Mouse (Mus musculus) E14TG2a.4 (cell line): ENCODE measurements around the gene Ica1l.
A peak's percentile ranks its signal among the peaks of the same experiment; 100 is the strongest.

Source experiments
- H3K27me3 ChIP-seq: 2 replicates; pipeline ENCODE4 v1.6.1; 2014; ENCODE audit warnings: low read length, control low read depth; ENCODE audit not compliant: insufficient read depth
- H3K36me3 ChIP-seq: 2 replicates; pipeline ENCODE4 v1.6.1; 2014; ENCODE audit warnings: low read length, control low read depth; ENCODE audit not compliant: insufficient read depth
- H3K4me1 ChIP-seq: replicated peaks from 2 replicates; pipeline ENCODE4 v1.6.1; 2014; ENCODE audit warnings: low read depth, low read length, control low read depth
- H3K4me3 ChIP-seq: replicated peaks from 2 replicates; pipeline ENCODE4 v1.5.1; 2014; ENCODE audit warnings: mild to moderate bottlenecking, low read length
- H3K9me3 ChIP-seq: 2 replicates; pipeline ENCODE4 v1.6.1; 2014; ENCODE audit warnings: low read length, control low read depth
- CTCF ChIP-seq: conservative IDR thresholded peaks from 2 replicates; pipeline ENCODE4 v1.5.1; 2014; ENCODE audit warnings: low read length
- NANOG ChIP-seq: IDR thresholded peaks from 2 replicates; pipeline ENCODE4 v1.6.1; 2014; ENCODE audit warnings: borderline replicate concordance, low read length, mixed read lengths
- POU5F1 ChIP-seq: IDR thresholded peaks from 2 replicates; pipeline ENCODE4 v1.6.1; 2014; ENCODE audit warnings: low read length, borderline replicate concordance

Ica1l gene

DNA sequence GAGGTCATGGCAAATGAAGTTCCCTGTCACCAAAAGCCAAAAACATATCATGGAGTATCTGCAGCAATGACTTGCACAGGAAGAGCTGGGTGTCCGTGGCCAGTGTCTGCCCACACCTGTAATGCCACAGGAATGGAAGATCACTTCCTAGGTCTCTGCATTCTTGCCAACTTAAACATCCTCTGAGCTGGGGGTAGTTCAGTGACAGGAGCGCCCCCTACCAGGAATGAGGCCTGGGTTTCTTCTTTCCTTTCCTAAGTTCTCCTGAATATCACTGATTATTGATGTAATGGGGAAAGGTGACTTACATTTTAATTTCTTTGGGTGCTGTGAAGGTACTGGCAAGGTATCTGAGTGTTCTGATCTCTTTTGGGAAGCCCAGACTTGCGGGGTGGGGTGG lies 47.3 kb downstream of the Ica1l start:
- TF ChIP-seq NANOG (no peak), CTCF (peak; percentile 37), POU5F1 (no peak)
- H3K9me3 ChIP-seq = no peaks in the 10 kb centered on the region
- no peaks in the 10 kb centered on the region; the same call in 1 of the 2 replicates for H3K27me3 ChIP-seq
- 0 out of 2 replicates have a peak, but pooled peaks cover 4% of the 10 kb centered on the region for H3K36me3 ChIP-seq
- H3K4me3 ChIP-seq = no peak overlapping the region
- H3K4me1 ChIP-seq = peaks cover 4% of the 10 kb centered on the region

DNA sequence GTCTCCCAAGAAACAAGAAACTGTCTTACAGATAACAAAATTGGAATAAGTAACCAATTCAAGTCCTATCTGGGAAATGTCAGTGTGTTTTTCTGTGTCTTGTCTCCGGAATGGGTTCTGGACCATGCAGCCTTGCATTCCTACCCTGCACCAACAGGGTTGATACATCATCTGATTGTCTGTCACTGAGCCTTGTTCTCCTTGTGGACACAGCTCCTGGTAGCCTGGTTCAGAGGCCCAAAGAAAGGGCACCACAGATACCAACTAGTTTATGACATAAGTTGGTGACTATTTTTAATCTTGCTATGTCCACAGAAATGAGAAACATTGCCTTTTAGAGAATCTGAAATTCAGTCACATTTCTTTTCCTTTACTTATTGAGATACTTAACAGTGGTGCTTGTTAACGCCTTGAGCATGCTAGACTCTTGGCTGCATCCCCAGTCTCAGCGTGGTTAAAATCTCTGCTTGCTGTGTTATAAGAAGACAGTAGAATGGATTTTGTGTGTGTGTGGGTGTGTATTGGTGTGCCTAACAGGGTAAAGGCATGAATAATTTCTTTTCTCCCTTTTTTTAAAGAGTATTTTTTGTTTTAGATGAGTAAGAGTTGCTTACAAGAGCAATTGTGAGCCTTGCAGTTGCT lies 55.5 kb downstream of the Ica1l start:
- TF ChIP-seq NANOG = no peak
- TF ChIP-seq POU5F1 = no peak
- TF ChIP-seq CTCF = no peak
- Histone ChIP-seq H3K9me3 (peaks cover 26% of the 10 kb centered on the region), H3K4me3 (no peak overlapping the region), H3K4me1 (no peaks in the 10 kb centered on the region), H3K36me3 (peaks cover 65% of the 10 kb centered on the region), H3K27me3 (no peaks in the 10 kb centered on the region)

DNA sequence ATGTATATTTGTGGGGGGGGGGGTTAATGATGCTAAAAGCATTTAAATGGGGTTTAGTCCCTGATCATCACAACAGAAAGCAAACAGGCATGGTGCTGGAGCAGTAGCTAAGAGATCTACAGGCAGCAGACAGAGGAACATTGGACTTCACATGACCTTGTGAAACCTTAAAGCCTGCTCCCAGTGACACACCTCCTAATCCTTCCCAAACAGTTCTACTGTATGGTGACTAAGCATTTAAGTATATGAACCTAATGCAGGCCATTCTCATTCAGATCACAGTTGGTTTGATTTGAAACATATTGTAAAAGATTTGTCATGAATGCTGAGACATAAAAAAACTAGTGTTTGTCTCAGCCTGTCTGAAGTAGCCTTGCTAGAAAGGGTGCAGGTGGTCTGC lies 56.4 kb downstream of the Ica1l start:
- no peak overlapping the region for H3K4me3 ChIP-seq
- no peak for TF ChIP-seq POU5F1
- TF ChIP-seq NANOG = no peak
- TF ChIP-seq CTCF = no peak
- H3K36me3 ChIP-seq = peaks cover 74% of the 10 kb centered on the region
- H3K27me3 ChIP-seq = no peaks in the 10 kb centered on the region
- no peaks in the 10 kb centered on the region for H3K4me1 ChIP-seq
- peaks cover 26% of the 10 kb centered on the region for H3K9me3 ChIP-seq

DNA sequence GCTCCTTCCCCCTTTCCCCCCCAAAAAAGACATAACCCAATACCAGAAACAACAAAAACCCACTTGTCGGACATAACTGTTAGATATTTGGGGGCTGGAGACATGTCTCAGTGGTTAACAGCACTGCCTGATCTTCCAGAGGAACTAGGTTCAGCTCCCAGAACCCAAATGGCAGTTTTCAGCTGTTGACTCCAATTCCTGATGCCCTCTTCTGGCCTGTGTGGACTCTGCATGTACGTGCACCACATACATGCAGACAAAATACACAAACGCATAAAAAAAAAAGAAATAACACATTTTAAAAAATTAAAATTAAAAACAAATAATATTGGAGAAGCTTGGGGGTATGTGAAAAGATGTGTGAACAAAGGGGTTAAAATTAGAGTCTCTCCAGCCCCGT lies 75.7 kb downstream of the Ica1l start:
- Histone ChIP-seq H3K9me3 (no peaks in the 10 kb centered on the region), H3K4me1 (peaks cover 29% of the 10 kb centered on the region), H3K36me3 (peaks cover 55% of the 10 kb centered on the region), H3K4me3 (no peak overlapping the region), H3K27me3 (no peaks in the 10 kb centered on the region)
- TF ChIP-seq NANOG = no peak
- TF ChIP-seq CTCF = no peak
- TF ChIP-seq POU5F1 = no peak

DNA sequence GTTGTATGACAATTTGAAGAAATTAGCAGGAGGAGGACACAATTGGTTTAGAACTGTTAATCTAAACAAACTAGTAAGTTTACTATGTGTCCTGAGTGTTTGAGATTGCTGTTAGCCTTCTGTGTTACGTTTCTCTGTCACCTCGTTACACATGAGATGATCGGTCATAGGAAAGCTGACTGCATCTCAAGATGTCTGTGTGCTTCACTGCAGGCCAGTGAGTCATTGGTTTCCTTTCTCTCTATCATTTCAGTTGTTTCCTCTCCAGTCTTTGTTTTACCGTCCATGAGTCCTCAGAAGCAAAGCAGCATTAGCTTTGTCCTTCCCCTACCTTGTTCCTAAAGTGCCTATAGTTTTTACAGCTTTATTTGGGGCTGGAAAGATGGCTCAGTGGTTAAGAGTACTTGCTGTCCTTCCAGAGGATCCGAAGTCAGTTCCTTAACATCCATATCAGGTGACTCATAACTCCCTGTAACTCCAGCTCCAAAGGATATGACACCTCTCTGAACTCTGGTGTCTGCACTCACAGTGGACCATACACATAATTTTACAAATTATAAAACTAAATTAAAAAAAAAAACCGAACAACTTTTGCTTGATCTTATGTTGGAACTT lies 76.7 kb downstream of the Ica1l start:
- H3K9me3 ChIP-seq = no peaks in the 10 kb centered on the region
- peaks cover 56% of the 10 kb centered on the region for H3K36me3 ChIP-seq
- TF ChIP-seq NANOG (no peak), CTCF (no peak), POU5F1 (no peak)
- no peaks in the 10 kb centered on the region for H3K27me3 ChIP-seq
- no peak overlapping the region for H3K4me3 ChIP-seq
- H3K4me1 ChIP-seq = peaks cover 29% of the 10 kb centered on the region

DNA sequence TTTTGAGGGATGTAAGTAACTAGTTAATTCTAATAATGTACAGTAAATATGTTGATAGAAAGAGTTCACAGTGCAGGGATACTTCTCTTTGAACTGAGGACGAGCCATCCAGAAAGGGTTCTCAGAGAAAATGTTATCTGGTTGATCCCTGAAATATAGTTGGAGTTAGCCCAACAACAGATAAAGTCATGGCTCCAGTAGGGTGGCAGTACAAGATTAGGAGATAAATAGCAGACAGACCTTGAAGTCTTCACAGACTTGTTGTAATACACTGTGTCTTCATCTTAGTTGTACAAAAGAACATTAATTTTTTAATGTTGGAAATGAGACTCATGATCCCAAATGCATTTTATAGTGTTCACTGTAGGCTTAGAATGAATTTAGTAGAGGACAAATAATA lies 83.0 kb downstream of the Ica1l start:
- H3K27me3 ChIP-seq = no peaks in the 10 kb centered on the region
- no peaks in the 10 kb centered on the region for H3K4me1 ChIP-seq
- TF ChIP-seq NANOG (no peak), CTCF (no peak), POU5F1 (no peak)
- peaks cover 56% of the 10 kb centered on the region for H3K36me3 ChIP-seq
- no peaks in the 10 kb centered on the region for H3K9me3 ChIP-seq
- no peak overlapping the region for H3K4me3 ChIP-seq

DNA sequence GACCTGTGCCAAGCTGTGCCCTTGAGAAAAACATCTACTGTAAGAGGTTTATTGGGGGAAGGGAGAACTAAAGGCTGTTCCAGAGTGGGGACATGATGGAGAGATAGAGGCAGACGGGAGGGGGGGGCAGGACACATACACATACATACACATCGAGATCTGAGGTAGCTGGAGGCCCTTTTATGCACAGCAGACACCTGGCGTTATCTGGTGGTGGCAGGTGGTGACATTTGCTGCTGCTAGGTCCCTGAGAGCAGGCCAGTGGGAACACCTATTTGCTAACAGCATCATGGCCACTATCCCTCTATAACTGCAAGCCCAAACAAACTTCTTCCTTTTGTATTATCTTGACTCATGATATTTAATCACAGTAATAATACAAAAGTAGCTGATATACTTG lies 85.8 kb downstream of the Ica1l start:
- no peak overlapping the region for H3K4me3 ChIP-seq
- H3K36me3 ChIP-seq = peaks cover 45% of the 10 kb centered on the region
- TF ChIP-seq NANOG = no peak
- TF ChIP-seq POU5F1 = no peak
- TF ChIP-seq CTCF = no peak
- no peaks in the 10 kb centered on the region for H3K9me3 ChIP-seq
- no peaks in the 10 kb centered on the region for H3K27me3 ChIP-seq
- H3K4me1 ChIP-seq = no peaks in the 10 kb centered on the region

DNA sequence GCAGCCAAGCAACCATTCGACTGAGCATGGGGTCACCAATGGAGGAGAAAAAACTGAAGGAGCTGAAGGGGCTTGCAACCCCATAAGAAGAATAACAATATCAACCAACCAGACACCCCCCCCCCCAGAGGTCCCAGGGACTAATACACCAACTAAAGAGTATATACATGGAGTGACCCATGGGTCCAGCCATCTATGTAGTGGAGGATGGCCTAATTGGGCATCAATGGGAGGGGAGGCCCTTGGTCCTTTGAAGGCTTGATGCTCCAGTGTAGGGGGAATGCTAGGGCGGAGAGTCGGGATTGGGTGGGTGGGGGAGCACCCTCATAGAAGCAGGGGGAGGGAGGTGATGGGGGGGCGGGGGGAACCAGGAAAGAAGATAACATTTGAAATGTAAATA lies 95.5 kb downstream of the Ica1l start:
- no peak for TF ChIP-seq POU5F1
- no peak for TF ChIP-seq CTCF
- TF ChIP-seq NANOG = no peak
- H3K4me1 ChIP-seq = peaks cover 10% of the 10 kb centered on the region
- H3K9me3 ChIP-seq = no peaks in the 10 kb centered on the region
- no peak overlapping the region for H3K4me3 ChIP-seq
- no peaks in the 10 kb centered on the region for H3K27me3 ChIP-seq
- peaks cover 16% of the 10 kb centered on the region for H3K36me3 ChIP-seq
